19 mouse cellular contexts compared by ENCODE assay signal in genomic region chr19:23168899-23169658, GRCm38 (mm10). TPM values are rescaled to one million over a fixed set of nuclear protein-coding genes. Genes with fewer than 3 reads are reported as not detected.
DNase-seq lines count a peak whose midpoint lies in the region; ATAC-seq and TF ChIP-seq lines count a peak whose summit lies in the region.
"Had no signal": no experiment of that assay in that cellular context is flagged by ENCODE, and none has a peak within 500 bp of the region (broad histone marks: within the 10 kb centered on the region; RNA-seq: fewer than 3 reads in every experiment).

No protein-coding gene starts in this region.

- no peaks in the 10 kb centered on the region for H3K36me3 ChIP-seq in liver, embryonic 14.5 days (replicated peaks; ENCODE audit: control insufficient read depth, insufficient read depth, low read depth)
- H3K36me3 ChIP-seq in liver, embryonic 12.5 days, result no peaks in the 10 kb centered on the region

- 0 out of 2 replicates have a peak overlapping the region, but pooled peaks have one; percentile 17 for H3K27ac ChIP-seq in cerebellum, adult 2 months (ENCODE audit: insufficient read depth, low read length)
- H3K27ac ChIP-seq in liver, embryonic 14.5 days, result no peak overlapping the region
- H3K27ac ChIP-seq in liver, embryonic 12.5 days, result no peak overlapping the region
- H3K27ac ChIP-seq: forebrain, embryonic 13.5 days; heart, embryonic 13.5 days; hindbrain, embryonic 14.5 days; midbrain, embryonic 10.5 days had no signal

- H3K4me2 ChIP-seq in liver, embryonic 14.5 days (ENCODE audit: low read depth), result no peak overlapping the region; the same call in 1 of the 2 replicates
- no peak overlapping the region for H3K4me2 ChIP-seq in liver, embryonic 12.5 days
- H3K4me2 ChIP-seq: forebrain, embryonic 13.5 days; heart, embryonic 13.5 days; hindbrain, embryonic 14.5 days had no signal

- TF ChIP-seq EP300 in liver, embryonic 14.5 days (IDR thresholded peaks at IDR 0.05; ENCODE audit: low read depth), result no peak

- H3K9ac ChIP-seq in liver, embryonic 14.5 days (replicated peaks), result no peak overlapping the region
- H3K9ac ChIP-seq in liver, embryonic 12.5 days, result no peak overlapping the region; the same call in 1 of the 2 replicates
- H3K9ac ChIP-seq: forebrain, embryonic 13.5 days; heart, embryonic 13.5 days; hindbrain, embryonic 14.5 days had no signal

- TF ChIP-seq POLR2A in cerebellum, adult 2 months (IDR thresholded peaks at IDR 0.05; ENCODE audit: borderline replicate concordance, insufficient read depth, low read length), result no peak

- peak; percentile 26; the same call in 1 of the 2 replicates for ATAC-seq in liver, embryonic 14.5 days (ENCODE audit: insufficient read depth)
- no peak for ATAC-seq in liver, embryonic 12.5 days
- no peak for ATAC-seq in cerebellum, adult (ENCODE audit: insufficient number of reproducible peaks, low FRiP score, low TSS enrichment)
- ATAC-seq: CD4-positive, CD25-positive, alpha-beta regulatory T cell, adult 4 months; forebrain, embryonic 13.5 days had no signal

- TF ChIP-seq CTCF in cerebellum, adult 2 months (IDR thresholded peaks at IDR 0.05; ENCODE audit: borderline replicate concordance, insufficient read depth, low read depth, low read length), result no peak
- no peak for TF ChIP-seq CTCF in liver, embryonic 14.5 days (IDR thresholded peaks at IDR 0.05; ENCODE audit: low read depth)

- no peak overlapping the region for H3K4me3 ChIP-seq in cerebellum, adult 2 months (replicated peaks; ENCODE audit: insufficient read depth, low read depth, low read length)
- no peak overlapping the region for H3K4me3 ChIP-seq in liver, embryonic 14.5 days (ENCODE audit: insufficient read depth in 1 of 2, low read depth in 2 of 2, low read length in 2 of 2)
- H3K4me3 ChIP-seq in liver, embryonic 12.5 days, result no peak overlapping the region
- H3K4me3 ChIP-seq: forebrain, embryonic 13.5 days; heart, embryonic 13.5 days; midbrain, embryonic 10.5 days had no signal

- WGBS in cerebellum, adult 2 months, result 59% methylated on average over 5 of the region's 5 CpGs
- 63% methylated on average over 5 of the region's 5 CpGs for WGBS in liver, embryonic 14.5 days (ENCODE audit: insufficient replicate concordance)
- WGBS in liver, embryonic 12.5 days (ENCODE audit: insufficient replicate concordance), result 78% methylated on average over 5 of the region's 5 CpGs

- H3K27me3 ChIP-seq in cerebellum, adult 2 months (ENCODE audit: control insufficient read depth, insufficient read depth, low read length), result no peaks in the 10 kb centered on the region
- no peaks in the 10 kb centered on the region for H3K27me3 ChIP-seq in liver, embryonic 14.5 days (ENCODE audit: control insufficient read depth, insufficient read depth, low read length)
- H3K27me3 ChIP-seq in liver, embryonic 12.5 days (replicated peaks), result no peaks in the 10 kb centered on the region
- H3K27me3 ChIP-seq: forebrain, embryonic 13.5 days; heart, embryonic 13.5 days had no signal

- peaks cover 22% of the 10 kb centered on the region for H3K4me1 ChIP-seq in cerebellum, adult 2 months (ENCODE audit: control insufficient read depth, insufficient read depth, low read length)
- peaks cover 0 to 7% of the 10 kb centered on the region in 2 experiments; a peak in 2 of 4 replicates for H3K4me1 ChIP-seq in liver, embryonic 14.5 days (replicated peaks; ENCODE audit: control insufficient read depth in 2 of 2, insufficient read depth in 2 of 2, low read length in 1 of 2)
- H3K4me1 ChIP-seq in liver, embryonic 12.5 days, result peaks cover 13% of the 10 kb centered on the region; the same call in 1 of the 2 replicates
- H3K4me1 ChIP-seq: forebrain, embryonic 13.5 days; heart, embryonic 13.5 days had no signal

- peak in 1 of 2 experiments; percentile 8 for DNase-seq in cerebellum, adult 2 months
- DNase-seq in cerebellum, adult 18-20 months, result no peak
- DNase-seq in liver, embryonic 14.5 days (ENCODE audit: low read depth in 3 of 3, low spot score in 3 of 3), result no peak
- peak; percentile 64 for DNase-seq in adipocyte (ENCODE audit: low spot score)
- no peak for DNase-seq in kidney, adult 8-10 months
- DNase-seq in thymus, adult 18-20 months, result no peak
- DNase-seq: adrenal gland, postnatal 36 days; cerebellum, adult 9-10 months; heart, postnatal 36 days; kidney, postnatal 4 days; lung, adult 18-20 months; retina, postnatal 1 day had no signal

- no peaks in the 10 kb centered on the region for H3K9me3 ChIP-seq in liver, embryonic 14.5 days (ENCODE audit: control insufficient read depth, low read length)
- no peaks in the 10 kb centered on the region for H3K9me3 ChIP-seq in liver, embryonic 12.5 days (replicated peaks)

RNA-seq across cellular contexts. Expression of gene Klf9, which starts 28.1 kb away (rescaled TPM):
- 93.5 and 97.3 TPM in 2 replicates for polyA plus RNA-seq in cerebellum, adult 2 months (2012; rRNA removed)
- 0.43 and 0.86 TPM in 2 replicates for polyA plus RNA-seq in liver, embryonic 14.5 days (2012; rRNA removed)
- 0.74 and 1.0 TPM in 2 replicates for polyA plus RNA-seq in liver, embryonic 14.5 days (2014; fragmentation: Nextera tagmentation; extraction: Ambion mirVana)
- polyA plus RNA-seq in liver, embryonic 12.5 days (2016; fragmentation: Nextera tagmentation; extraction: Ambion mirVana), result 2.1 and 2.7 TPM in 2 replicates

Comparison
In these comparisons a context has a peak if more than half of its experiments do, and no peak if none do; other contexts are left out.
1. RNA of gene Klf9, which starts 28.1 kb away (polyA plus RNA-seq): 93.5 to 97.3 TPM in cerebellum, adult 2 months; 2.1 to 2.7 TPM in liver, embryonic 12.5 days and 0.43 to 1.0 TPM in liver, embryonic 14.5 days; every median in the first group is over 10 times any median in the second.